Mouse (Mus musculus): ENCODE measurements at regions not wholly inside any gene's neighbourhood (a gene's known extent, or its start where the extent isn't known, plus 50 kb on each side); places are given as distances from the start of the nearest gene placed in this dataset.

GRCm38 (mm10) chr10:126333786-126334185 is 367.8 kb downstream of the Lrig3 start:
- no peak for TF ChIP-seq POLR2A (IDR thresholded peaks at IDR 0.05; ENCODE audit: low read depth, low read length)
- TF ChIP-seq MAZ (IDR thresholded peaks at IDR 0.05; ENCODE audit: low read depth, low read length): no peak
- no peak for TF ChIP-seq ZMIZ1 (IDR thresholded peaks at IDR 0.05; ENCODE audit: low read depth, low read length)
- no peak for TF ChIP-seq UBTF (IDR thresholded peaks at IDR 0.05; ENCODE audit: low read depth, low read length)
- no peak for TF ChIP-seq GABPA (IDR thresholded peaks at IDR 0.05; ENCODE audit: insufficient replicate concordance, low read depth, low read length)
- no peak for TF ChIP-seq ETS1 (conservative IDR thresholded peaks at IDR 0.05; ENCODE audit: low read depth, low read length)
